Mouse (Mus musculus): ENCODE data around the gene Ppp1r13l. TPM values are rescaled to one million over a fixed set of nuclear protein-coding genes. Genes with fewer than 3 reads are reported as not detected.
A peak's percentile ranks its signal among the peaks of the same experiment; 100 is the strongest.

Ppp1r13l gene
- 16.5 and 19.6 TPM in 2 replicates for polyA plus RNA-seq (2012; rRNA removed)

DNA sequence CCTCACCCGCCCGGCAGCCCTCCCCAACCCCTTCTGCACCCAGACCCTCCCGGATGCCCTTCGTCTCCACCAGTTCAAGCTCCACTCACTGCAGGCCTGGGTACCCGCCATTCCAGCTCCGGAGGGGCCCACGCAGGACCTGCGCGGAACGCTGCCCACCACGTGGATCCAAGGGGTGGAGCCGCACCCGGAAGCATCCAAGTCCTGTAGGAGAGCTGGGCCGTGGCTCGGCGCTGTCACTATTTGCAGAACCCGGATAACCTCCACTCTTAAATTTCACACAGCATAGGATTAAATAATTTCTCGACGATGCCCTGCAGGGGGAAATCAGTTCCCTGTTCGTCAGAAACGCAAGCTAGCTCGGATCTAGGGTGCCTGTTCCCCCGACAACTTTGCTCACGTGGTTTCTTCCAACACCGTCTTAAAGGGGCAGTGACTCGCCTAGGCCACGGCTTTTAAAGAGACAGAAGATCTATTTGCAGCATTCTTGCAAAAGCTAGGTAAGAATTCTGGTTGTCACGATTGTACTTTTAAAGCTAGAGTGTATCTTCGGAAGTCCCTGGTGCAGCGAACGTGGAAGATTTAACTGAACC, at the start of gene Ppp1r13l, which contains the start of gene Cd3eap:
Ppp1r13l (plus strand) TSS at position 451 of the 593 bp plus-strand sequence.
Cd3eap (minus strand) TSS at position 185 of the 593 bp plus-strand sequence.
- peak; percentile 78 for DNase-seq (ENCODE audit: low spot score)

DNA sequence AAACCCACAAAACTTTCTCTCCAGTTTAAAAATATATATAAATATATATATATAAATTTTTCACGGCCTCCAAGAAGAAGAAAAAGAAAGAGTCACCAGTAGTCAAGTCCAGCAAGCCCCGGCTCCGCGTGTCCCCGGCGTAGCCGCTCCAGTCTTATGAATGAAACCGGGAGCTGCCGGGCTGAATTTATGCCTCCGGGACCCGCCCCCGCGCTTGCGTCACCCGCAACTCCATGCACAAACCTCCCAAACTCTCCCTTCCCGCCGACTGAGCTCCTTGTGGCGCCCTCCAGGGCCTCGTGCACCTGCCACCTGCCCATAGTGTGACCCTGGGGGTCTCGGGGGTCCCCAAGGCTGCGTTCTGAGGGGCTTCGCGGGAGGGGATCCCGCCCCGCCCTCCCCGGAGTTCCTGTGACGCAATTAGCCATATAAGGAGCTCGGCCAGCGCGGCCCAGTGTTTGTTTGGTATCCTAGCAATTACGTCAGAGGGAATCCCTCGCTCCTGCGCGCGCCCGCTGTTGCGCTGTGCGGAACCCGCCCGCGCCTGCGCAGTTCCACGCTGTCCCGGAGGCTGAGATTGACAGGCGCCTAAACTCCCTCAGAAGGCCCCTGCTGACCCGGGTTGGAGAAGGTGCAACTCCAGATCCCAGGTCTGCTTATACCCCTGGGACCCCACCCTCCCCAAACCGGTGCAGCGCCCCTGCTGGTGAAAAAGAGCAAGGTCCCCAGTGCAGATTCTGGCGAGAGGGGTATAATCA, 49.5 kb upstream of the Ppp1r13l start, which contains the start of gene Fosb:
Fosb (minus strand) TSS at position 168 of the 758 bp plus-strand sequence.
- peak; percentile 87 for DNase-seq (ENCODE audit: low spot score)

DNA sequence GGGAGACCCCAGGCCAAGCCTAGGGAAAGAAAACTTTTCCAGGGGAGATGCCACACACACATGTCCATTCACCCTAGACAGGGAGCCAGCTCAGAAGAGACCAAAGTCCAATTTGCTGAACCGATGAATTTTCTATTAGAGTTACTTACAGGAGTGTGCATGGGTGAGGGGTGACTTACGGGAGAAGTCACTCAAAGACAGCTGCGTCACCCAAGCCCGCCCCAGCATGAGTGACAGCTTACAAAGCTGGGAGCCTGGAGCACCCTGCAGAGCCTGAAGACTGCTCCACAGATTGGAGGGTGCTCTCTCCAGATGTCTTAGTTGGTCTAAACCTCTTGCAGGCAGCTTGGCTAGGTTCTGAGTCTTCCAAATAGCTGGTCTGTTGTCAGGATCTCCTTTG, 47.6 kb upstream of the Ppp1r13l start:
- DNase-seq (ENCODE audit: low spot score) = no peak

DNA sequence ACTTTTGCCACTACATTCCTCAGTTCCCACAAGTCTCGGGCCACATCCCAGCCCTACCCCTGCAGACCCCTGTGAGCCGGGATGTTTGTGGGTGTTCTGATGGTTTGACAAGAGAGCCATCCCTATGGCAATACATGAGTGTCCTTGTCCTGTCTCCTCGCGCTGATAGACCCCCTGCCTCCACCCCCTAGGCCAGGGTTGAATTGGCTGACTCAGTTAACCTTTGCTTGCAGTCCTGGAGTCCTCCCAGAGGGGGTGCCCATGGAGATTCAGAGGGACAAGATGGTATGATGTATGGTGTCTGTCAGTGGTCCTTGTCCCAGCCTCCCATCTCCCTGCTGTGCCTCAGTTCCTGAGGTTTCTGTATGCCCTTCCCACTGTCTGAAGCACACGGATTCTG, 45.5 kb upstream of the Ppp1r13l start:
- no peak for DNase-seq (ENCODE audit: low spot score)

DNA sequence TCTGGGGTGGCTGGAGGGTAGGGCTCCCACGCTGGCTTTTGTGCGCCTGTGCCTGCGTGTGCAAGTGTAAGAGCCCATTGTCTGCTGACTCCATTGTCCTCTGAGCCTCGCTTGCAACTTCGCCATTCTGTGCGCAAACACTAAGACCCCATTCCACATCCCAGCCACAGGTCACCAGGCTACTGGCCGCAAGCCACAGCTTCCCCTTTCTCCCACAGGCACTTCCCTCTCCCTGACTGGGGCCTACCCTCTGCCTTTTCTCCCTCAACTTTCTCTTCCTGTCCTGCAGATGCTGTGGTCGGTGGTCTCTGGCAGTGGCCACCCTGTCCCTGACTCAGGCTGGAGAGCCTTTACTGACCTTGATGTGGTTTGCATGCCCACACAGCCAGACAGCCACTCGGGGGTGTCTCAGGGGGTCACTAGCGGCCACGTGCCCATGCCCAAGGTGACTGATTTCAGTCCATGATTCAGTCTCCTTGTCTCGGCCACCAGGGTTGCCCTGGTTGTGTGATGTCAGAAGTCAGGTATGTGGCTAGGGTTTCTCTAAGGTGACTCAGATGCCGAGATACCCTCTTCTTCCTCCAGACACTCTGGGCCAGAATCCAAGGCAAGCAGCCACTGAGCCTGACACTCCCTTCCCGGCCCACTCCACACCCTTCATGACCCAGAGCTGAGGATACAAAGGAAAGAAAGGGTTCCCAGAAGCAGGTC, 42.9 kb upstream of the Ppp1r13l start:
- DNase-seq (ENCODE audit: low spot score) = no peak

DNA sequence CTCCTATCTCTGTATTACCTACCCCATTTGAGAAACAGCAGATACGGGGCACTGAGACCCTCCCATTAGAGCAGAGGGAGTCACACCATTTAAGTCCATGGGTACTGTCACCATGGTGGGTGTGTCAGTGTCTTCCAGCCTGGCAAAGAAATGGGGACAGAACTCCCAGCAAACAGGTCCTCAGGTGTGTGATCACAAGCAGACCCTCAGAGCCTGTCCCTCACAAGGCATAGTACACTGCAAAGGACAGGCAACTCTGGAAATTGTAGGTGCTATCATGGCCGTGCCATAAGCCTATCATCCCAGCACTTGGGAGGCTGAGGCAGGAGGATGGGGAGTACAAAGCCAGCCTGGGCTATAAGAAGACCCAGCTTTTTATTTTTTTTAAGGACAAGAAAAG, 41.3 kb upstream of the Ppp1r13l start:
- no peak for DNase-seq (ENCODE audit: low spot score)

DNA sequence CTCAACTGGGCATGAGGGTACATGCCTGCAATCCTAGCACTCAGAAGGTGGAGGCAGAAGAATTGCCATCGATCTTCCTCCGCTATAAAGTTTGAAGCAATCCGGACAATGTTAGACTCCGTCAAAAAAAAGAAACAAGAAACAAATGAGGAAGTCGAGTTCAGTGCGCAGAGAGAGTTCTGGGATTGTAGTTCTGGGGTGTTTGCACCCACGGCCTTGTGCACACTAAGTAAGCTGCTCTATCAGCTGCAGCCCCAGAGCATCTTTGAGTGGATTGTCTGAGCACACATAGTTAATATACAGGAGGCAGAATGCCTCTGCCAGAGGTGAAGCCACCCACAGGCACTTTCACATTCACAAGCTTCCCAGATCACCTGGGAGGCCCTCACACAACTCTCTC, 40.9 kb upstream of the Ppp1r13l start:
- no peak for DNase-seq (ENCODE audit: low spot score)

DNA sequence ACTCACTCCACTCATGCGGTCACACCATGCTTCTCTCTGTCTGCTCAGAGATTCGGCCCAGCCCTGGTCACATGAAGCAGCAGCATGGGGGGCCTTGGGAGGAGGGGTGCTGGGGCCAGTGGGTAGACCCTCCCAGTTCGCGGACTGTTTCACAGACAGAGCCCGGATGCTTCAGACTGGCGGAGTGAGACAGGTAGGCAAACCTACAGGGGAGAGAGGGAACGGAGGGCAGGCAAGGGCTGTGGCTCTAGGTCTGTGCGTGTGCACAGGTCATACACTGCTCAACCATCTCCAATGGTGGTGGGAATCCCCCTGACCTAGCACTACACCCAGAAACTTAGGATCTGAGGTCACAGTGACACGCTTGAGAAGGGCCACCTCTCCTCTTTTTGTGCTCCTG, 40.1 kb upstream of the Ppp1r13l start:
- no peak for DNase-seq (ENCODE audit: low spot score)

DNA sequence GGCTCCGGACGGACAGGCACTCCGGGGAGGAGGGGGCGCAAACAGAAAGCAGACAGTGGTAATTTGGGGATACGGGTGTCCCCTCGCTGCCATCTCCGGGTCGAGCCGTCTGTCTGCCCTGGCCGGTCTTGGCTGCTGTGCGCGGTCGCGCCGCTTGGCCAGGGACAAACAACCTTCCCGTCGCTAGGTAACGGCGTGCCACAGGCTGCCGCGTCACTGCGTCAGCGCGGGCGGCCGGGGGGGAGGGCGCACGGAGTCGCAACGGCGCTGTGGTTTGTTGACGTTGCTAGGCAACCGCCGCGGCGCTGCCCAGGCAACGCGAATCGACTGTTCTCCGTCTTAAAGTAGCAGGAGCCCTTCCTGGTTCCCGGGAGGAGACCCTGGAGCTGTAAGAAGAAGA, 39.6 kb upstream of the Ppp1r13l start:
- peak; percentile 84 for DNase-seq (ENCODE audit: low spot score)

DNA sequence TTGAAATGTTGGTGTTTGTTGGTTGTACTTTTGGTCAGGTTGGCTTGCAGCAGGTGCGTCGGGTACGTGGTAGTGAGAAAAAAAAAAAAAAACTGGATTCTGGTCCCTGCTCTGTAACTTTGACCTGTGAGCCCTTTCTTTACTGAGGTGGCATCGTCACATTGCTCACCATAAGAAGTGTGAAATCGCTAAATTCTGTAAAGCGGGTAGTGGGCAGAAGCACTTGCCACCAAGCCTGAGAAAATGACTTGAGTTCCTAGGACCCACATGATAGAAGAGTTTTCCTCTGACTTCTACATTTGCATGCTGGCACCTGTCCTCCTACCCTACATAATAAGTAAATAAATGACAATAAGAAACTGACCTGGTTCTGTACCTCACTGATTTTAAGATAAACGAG, 38.9 kb upstream of the Ppp1r13l start:
- DNase-seq (ENCODE audit: low spot score) = no peak

DNA sequence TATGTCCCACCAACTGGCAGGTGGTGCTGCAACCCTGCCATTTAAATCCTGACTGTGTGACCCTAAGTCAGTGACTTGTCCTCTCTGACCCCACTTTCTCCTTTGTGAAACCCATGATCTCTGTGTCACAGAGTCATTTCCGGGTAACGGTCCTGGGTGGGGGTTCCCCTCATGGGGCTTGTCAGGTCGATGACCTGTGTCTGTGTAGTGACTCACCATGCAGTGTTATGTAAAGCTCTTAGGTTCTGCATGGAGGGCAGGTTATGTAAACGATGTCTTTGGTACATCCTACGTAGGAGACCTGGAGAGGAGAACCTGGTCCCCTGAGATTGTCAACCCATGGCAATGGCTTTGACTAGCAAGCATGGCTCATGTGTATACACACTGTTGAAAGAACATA, 38.1 kb upstream of the Ppp1r13l start:
- DNase-seq (ENCODE audit: low spot score) = no peak

DNA sequence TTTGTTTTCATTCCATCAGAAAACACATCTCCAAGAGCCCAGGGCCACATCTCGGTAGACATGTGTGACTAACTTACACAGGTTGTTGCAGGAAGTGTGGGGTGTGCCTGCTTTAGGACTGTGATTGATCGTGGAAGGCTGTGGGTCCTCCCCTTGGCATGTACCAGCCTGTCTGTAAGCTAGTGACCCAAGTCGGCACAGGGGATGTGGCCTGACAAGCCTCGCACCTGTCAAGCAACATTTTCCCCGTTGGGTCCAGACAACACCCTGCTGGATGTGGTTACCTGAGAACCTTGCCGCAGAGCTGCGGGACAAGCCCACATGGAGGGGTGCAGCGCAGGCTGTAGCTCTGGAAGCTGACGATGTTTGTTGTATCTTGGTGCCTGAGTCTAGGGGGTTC, 37.1 kb upstream of the Ppp1r13l start:
- no peak for DNase-seq (ENCODE audit: low spot score)

DNA sequence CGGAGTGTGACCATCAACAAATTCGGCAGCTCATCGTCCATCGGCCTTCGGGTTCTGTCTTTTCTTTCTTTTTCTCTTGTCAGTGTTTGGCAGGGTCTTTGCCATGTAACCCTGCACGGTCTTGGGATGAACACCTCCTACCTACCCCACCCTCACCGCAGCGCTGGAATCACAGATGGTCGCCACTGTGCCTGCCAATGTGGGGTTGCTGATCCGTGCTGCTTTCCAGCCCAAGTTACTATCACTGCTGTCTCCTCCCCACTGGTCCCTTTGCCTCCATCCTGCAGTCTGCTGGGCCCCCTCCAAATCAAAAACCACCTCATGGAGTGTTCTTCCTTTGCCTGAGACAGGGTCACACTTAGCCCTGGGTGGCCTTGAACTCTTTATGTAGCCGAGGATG, 35.3 kb upstream of the Ppp1r13l start:
- DNase-seq (ENCODE audit: low spot score) = no peak

DNA sequence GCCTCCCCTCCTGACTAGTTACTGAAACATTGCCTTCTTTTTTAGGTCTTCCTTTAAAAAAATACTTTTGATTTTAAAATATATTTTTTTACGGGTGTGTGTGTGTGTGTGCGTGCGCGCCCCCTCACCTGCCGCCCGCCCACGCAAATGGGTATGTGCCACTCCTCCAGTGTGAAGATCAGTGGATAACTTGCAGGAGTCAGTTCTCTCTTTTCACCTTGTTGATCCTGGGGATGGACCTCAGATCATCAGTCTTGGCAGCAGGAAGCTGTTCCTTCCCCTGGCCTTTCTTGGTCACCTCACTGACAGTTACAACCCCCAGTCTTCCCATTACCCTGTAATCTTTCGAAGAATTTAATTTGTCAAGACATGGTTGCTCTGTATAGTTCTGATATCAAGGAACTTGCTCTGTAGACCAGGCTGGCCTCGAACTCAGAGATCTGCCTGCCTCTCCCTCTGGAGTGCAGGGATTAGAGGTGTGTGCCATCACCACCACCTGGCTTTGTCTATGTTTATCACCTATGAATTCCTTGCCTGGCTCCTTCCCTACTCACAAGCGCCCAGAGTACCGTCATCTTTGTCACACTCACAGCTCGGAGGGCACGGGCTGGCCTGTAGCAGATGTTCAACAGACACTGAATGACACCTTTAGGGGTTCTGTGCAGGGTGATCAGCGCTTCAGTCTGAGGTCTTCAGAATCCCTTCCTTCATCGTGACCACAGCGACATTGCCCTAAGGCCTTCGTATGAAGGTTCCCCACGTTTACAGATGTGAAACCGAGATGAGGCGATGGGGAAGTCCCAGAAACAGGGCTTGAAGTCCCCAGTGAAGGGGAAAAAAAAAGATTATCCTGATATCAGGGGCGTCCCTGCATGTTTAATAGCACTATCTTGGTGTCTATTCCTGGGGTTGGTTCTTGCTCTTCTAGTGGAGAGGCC, 34.0 kb upstream of the Ppp1r13l start:
- no peak for DNase-seq (ENCODE audit: low spot score)

DNA sequence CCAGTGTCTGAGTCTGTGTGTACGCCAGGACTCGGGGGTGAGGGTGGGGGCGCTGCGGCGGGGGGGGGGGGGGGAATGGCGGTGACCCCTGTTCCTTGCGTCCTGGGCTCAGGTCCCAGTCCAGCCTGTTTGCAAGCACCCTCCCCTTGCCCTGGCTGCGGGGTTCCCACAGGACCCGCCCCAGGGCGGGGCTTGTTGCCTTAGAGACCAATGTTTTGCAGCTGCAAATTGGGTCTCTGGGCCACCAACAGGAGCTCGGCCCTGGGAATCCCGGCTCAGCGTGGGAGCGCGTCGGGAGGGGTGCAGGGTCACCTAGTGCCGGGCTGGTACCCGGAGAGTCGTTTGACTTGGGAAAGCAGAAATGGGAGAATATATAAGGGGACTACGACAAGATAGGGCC, 33.2 kb upstream of the Ppp1r13l start:
- no peak for DNase-seq (ENCODE audit: low spot score)

DNA sequence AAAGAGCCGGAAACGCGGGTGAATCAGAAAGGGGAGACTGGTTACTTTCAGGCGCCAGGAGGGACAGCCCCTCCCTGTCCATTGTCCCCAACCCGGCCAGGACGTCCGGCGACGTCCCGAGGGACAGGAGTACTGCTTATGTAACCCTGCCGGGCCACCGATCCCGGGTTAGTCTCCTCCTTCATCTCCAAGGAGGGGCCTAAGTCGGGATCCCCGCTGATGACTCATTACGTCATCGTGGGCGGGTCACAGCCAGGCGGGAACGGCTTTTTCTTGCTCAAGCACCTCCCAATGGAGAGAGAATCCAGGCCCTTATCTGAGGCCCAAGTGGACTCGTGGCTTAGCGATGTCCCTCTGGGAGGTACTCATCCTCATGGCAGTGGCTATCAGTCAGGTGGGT, 32.4 kb upstream of the Ppp1r13l start:
- DNase-seq (ENCODE audit: low spot score) = peak; percentile 67

DNA sequence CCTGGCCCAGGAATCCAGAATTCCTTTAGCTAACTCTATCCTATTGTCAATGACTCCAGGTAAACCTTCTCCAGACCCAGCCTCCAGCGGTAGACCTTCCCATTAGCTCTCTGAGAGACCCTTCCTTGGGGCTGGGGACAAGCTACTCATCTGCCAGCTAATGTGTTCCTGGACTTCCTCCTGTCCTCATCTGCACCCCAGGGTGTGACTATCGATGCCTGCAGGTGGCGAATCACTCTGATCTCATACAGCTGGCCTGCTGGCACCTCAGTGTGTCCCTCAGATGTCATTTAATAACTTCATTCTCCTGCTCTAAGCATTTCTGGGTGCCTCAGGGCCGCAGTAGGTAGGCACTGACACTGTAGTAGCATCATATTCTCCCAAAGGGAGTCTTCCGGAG, 31.8 kb upstream of the Ppp1r13l start:
- DNase-seq (ENCODE audit: low spot score) = no peak

DNA sequence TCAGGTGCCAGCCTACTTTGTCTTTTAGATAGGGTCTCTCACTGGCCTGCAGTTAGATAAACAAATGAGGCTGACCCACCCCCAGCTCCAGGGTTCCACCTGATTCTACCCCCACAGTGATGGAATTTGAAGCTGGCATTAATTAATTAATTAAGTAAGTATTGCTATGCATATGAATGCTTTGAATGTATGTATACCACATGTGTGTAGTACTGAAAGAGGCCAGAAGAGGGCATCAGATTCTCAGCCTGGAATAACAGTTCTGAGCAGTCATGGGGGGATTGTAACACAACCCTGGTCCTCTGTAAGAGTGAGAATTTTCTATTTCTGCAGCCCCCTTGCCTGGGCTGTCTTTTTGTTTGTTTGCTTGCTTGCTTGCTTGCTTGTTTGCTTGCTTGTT, 31.1 kb upstream of the Ppp1r13l start:
- no peak for DNase-seq (ENCODE audit: low spot score)

DNA sequence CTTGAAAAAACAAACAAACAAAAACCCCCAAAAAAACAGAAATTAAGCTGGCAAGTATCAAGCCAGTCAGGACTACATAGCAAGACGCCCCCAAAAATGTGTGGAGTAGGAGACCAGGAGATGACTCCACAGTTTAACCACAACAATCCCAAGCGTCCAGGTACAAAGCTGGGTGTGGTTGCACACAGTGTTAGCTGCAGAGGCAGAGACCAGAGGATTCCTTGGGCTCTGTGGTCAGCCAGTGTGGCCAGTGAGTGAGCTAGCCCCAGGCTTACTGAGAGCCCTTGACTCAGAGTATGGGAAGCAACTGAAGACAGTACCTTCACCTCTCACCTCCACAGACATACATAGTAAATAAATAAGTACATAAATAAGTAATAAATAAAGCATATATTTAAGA, 27.6 kb upstream of the Ppp1r13l start:
- DNase-seq (ENCODE audit: low spot score) = no peak

DNA sequence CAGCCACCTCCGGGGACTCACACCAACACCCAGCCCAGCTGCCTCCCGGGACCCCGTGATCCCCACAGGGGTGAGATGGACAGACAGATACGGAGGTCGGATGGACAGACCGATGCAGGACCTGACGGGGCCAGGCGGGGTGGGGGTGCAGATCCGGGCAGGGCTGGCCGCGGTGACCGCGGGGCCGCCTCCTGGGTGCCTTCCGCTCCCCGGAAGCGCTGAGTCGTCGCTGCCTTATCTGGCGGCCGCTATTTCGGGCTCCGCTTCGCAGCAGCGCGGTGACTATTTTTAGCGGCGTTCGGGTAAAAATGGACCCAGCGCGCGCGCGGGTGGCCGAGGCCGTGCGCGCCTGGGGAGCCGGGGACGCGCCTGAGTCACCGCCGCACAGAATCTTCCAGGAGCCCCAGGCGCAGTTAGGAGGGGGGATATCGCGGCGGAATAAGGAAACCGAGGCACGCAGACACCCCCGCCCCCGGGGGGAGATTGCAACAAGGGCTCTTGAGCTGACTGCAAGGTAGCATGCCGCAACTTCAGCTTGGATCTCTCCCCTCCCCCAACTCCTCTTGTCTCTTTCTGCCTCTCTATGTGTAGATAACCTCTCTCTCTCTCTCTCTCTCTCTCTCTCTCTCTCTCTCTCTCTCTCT, 26.7 kb upstream of the Ppp1r13l start:
- peak; percentile 62 for DNase-seq (ENCODE audit: low spot score)

DNA sequence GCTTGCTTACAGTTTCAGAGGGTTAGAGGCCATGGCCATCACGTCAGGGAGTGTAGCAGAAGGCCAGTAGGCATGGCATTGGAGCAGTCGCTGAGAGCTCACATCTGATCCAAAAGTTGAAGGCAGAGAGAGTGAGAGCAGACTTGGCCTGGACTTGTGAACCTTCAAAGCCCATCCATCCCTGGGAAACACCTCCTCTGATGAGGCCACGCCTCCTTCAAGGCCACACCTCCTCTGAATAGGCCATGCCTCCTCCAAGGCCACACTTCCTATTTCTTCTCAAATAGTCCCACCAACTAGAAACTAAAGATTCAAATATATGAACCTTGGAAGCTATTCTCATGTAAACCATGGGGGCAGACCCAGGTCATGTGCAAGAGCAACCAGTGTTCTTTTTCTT, 24.0 kb upstream of the Ppp1r13l start:
- DNase-seq (ENCODE audit: low spot score) = no peak
